Comparison of ENCODE assay signal across 8 mouse cellular contexts in the genomic region with DNA sequence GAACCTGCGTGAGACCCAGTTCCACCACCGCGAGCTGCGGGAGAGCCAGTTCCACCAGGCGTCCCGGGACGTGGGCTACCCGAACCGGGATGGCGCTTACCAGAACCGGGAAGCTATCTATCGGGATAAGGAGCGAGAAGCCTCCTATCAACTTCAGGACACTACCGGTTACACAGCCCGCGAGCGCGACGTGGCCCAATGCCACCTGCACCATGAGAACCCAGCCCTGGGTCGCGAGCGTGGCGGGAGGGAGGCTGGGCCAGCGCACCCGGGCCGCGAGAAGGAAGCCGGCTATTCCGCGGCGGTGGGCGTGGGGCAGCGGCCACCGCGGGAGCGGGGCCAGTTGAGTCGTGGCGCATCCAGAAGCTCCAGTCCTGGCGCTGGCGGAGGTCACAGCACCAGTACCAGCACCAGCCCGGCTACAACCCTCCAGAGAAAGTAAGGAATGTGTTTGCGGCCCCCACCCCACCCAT. TPM values are rescaled to one million over a fixed set of nuclear protein-coding genes. Genes with fewer than 3 reads are reported as not detected.
DNase-seq lines count a peak whose midpoint lies in the region; ATAC-seq lines count a peak whose summit lies in the region.

No protein-coding gene starts in this region.

- H3K4me3 ChIP-seq in megakaryocyte, embryonic 14.5 days (replicated peaks) = peak overlapping the region; percentile 91
- peak overlapping the region; percentile 75 for H3K4me3 ChIP-seq in brown adipose tissue, adult 24 weeks (ENCODE audit: insufficient read depth, low read depth, low read length)
- peak overlapping the region; percentile 62 for H3K4me3 ChIP-seq in forebrain, embryonic 16.5 days (replicated peaks; ENCODE audit: low read length)
- peak overlapping the region; percentile 67 for H3K4me3 ChIP-seq in limb, embryonic 10.5 days

- peaks cover 23% of the 10 kb centered on the region for H3K4me1 ChIP-seq in megakaryocyte, embryonic 14.5 days
- H3K4me1 ChIP-seq in brown adipose tissue, adult 24 weeks (ENCODE audit: control insufficient read depth, insufficient read depth, insufficient read length, low read length) = peaks cover 8% of the 10 kb centered on the region
- H3K4me1 ChIP-seq in forebrain, embryonic 16.5 days (replicated peaks; ENCODE audit: control insufficient read depth, insufficient read depth, low read length) = peaks cover 10% of the 10 kb centered on the region
- H3K4me1 ChIP-seq in limb, embryonic 10.5 days = no peaks in the 10 kb centered on the region

- WGBS in forebrain, embryonic 16.5 days = 8% methylated on average over 39 of the region's 42 CpGs
- 12% methylated on average over 42 of the region's 42 CpGs for WGBS in limb, embryonic 10.5 days

- ATAC-seq in megakaryocyte, adult 5-6 weeks (ENCODE audit: poor library complexity, severe bottlenecking) = no peak
- ATAC-seq in forebrain, embryonic 16.5 days = no peak; the same call in none of the 2 replicates
- no peak for ATAC-seq in activated CD4-positive, CD25-positive, alpha-beta regulatory T cell, adult 4 months

- H3K9ac ChIP-seq in forebrain, embryonic 16.5 days (replicated peaks; ENCODE audit: low read depth, low read length) = peak overlapping the region; percentile 63

- no peak overlapping the region for H3K27ac ChIP-seq in brown adipose tissue, adult 24 weeks (replicated peaks; ENCODE audit: low read depth, low read length)
- no peak overlapping the region for H3K27ac ChIP-seq in forebrain, embryonic 16.5 days (ENCODE audit: low read length)
- H3K27ac ChIP-seq in limb, embryonic 10.5 days = peak overlapping the region; percentile 68

- H3K36me3 ChIP-seq in megakaryocyte, embryonic 14.5 days (replicated peaks; ENCODE audit: low read length) = no peaks in the 10 kb centered on the region
- H3K36me3 ChIP-seq in forebrain, embryonic 16.5 days (ENCODE audit: control insufficient read depth, insufficient read depth) = no peaks in the 10 kb centered on the region
- H3K36me3 ChIP-seq in limb, embryonic 10.5 days = no peaks in the 10 kb centered on the region

- peaks cover 68% of the 10 kb centered on the region for H3K27me3 ChIP-seq in megakaryocyte, embryonic 14.5 days (replicated peaks)
- H3K27me3 ChIP-seq in forebrain, embryonic 16.5 days (replicated peaks; ENCODE audit: control insufficient read depth, insufficient read depth, low read length) = peaks cover 21% of the 10 kb centered on the region; the same call in 1 of the 2 replicates
- H3K27me3 ChIP-seq in limb, embryonic 10.5 days (ENCODE audit: low read depth, poor library complexity, severe bottlenecking) = peaks cover 99% of the 10 kb centered on the region

- DNase-seq in limb, embryonic 10.5 days (ENCODE audit: low spot score) = peak; percentile 35
- DNase-seq in naive thymus-derived CD4-positive, alpha-beta T cell, adult 2 months (ENCODE audit: low read depth) = peak; percentile 1
- no peak for DNase-seq in c-Kit-positive CD71-positive TER-119-positive erythroid progenitor cells, embryonic 14.5 days (ENCODE audit: low spot score)

- H3K9me3 ChIP-seq in megakaryocyte, embryonic 14.5 days = 0 out of 2 replicates have a peak, but pooled peaks cover 3% of the 10 kb centered on the region
- no peaks in the 10 kb centered on the region for H3K9me3 ChIP-seq in forebrain, embryonic 16.5 days (ENCODE audit: control insufficient read depth, low read length)
- no peaks in the 10 kb centered on the region for H3K9me3 ChIP-seq in limb, embryonic 10.5 days (replicated peaks)

- peak overlapping the region; percentile 77 for H3K4me2 ChIP-seq in forebrain, embryonic 16.5 days (ENCODE audit: low read length)

RNA-seq across cellular contexts. Expression of a gene that starts 0.7 kb away (rescaled TPM):
- 7.4 and 8.8 TPM in 2 replicates for polyA plus RNA-seq in megakaryocyte, embryonic 14.5 days (2012; ENCODE audit: insufficient read depth, low replicate concordance)
- 9.0 and 10.5 TPM in 2 replicates for total RNA-seq in megakaryocyte, adult 5-6 weeks (2015)
- 5.1 and 8.7 TPM in 2 replicates for total RNA-seq in megakaryocyte, adult 5-6 weeks (2017)
- 36.4 and 55.1 TPM in 2 replicates for polyA plus RNA-seq in brown adipose tissue, adult 24 weeks (2012; ENCODE audit: insufficient read depth, insufficient read length, missing spikeins)
- 4.1 and 5.8 TPM in 2 replicates for polyA plus RNA-seq in forebrain, embryonic 16.5 days (2015; fragmentation: Nextera tagmentation; extraction: Ambion mirVana)
- polyA plus RNA-seq in limb, embryonic 10.5 days (2016; fragmentation: Nextera tagmentation; extraction: Ambion mirVana) = 0.49 and 1.2 TPM in 2 replicates
- polyA plus RNA-seq in activated CD4-positive, CD25-positive, alpha-beta regulatory T cell, adult 4 months (2017; shearing (Covaris generic)) = not detected
